Mouse (Mus musculus): ENCODE data around the gene Xrcc2. TPM values are rescaled to one million over a fixed set of nuclear protein-coding genes. Genes with fewer than 3 reads are reported as not detected.
"Not testable (repeated sequence)": the region's sequence is repeated elsewhere in the genome, so short reads cannot be mapped to it uniquely, and the experiment has no call there.

The Xrcc2 gene
- polyA plus RNA-seq, 1 experiment from 2014 or later: 10.6 TPM

- H3K9me3 ChIP-seq (ENCODE audit: control insufficient read depth, low read length): no peaks in the 10 kb centered on the region
- H3K4me1 ChIP-seq (ENCODE audit: control insufficient read depth, insufficient read depth, low read length): no peaks in the 10 kb centered on the region
- no peak overlapping the region for H3K27ac ChIP-seq (ENCODE audit: low read depth, low read length)
- H3K36me3 ChIP-seq (ENCODE audit: control insufficient read depth, insufficient read depth, low read length): no peaks in the 10 kb centered on the region
- no peak for ATAC-seq (ENCODE audit: low FRiP score, low TSS enrichment)
- no peak overlapping the region for H3K9ac ChIP-seq (ENCODE audit: low read depth, low read length)
- H3K27me3 ChIP-seq (ENCODE audit: control insufficient read depth, insufficient read depth, low read length): no peaks in the 10 kb centered on the region
- H3K4me3 ChIP-seq (ENCODE audit: low read length): no peak overlapping the region
- no peak overlapping the region for H3K4me2 ChIP-seq (replicated peaks; ENCODE audit: low read depth, low read length)
- WGBS: 77% methylated on average over 2 of the region's 2 CpGs
Observed at GRCm38 (mm10) chr5:25735861-25736260, 30.2 kb upstream of the Xrcc2 start.

GRCm38 (mm10) chr5:25734318-25734717, 28.7 kb upstream of the Xrcc2 start:
- H3K27me3 ChIP-seq (ENCODE audit: control insufficient read depth, insufficient read depth, low read length): no peaks in the 10 kb centered on the region
- no peak overlapping the region for H3K9ac ChIP-seq (ENCODE audit: low read depth, low read length)
- no peak overlapping the region for H3K27ac ChIP-seq (ENCODE audit: low read depth, low read length)
- no peaks in the 10 kb centered on the region for H3K9me3 ChIP-seq (ENCODE audit: control insufficient read depth, low read length)
- no peak for ATAC-seq (ENCODE audit: low FRiP score, low TSS enrichment)
- H3K4me2 ChIP-seq (replicated peaks; ENCODE audit: low read depth, low read length): no peak overlapping the region
- H3K4me1 ChIP-seq (ENCODE audit: control insufficient read depth, insufficient read depth, low read length): no peaks in the 10 kb centered on the region
- no peak overlapping the region for H3K4me3 ChIP-seq (ENCODE audit: low read length)
- 22% methylated on average over 1 of the region's 1 CpGs for WGBS
- H3K36me3 ChIP-seq (ENCODE audit: control insufficient read depth, insufficient read depth, low read length): no peaks in the 10 kb centered on the region

DNA sequence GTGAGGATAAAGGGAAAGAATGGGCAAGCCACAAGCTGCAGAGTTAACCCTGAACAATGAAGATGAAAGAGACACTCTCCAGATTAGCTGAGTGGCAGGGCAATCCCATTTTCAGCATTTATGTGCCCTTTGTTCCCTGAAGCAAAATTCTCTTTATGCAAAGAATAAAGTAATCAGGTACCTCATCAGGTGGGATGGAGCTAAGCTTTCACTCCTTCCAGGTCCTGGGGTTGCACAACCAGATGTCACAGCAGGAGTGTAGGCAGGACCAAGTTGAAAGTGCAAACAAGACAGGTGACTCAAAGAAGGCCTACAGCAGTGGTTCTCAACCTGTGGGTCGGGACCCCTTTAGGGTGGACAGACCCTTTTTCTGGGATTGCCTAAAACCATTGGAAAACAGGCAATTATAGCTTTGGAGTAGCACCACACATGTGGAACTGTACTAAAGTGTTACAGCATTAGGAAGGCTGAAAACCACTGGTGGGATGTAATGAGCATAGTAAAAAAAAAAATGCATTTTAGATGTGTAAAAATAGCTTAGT, 18.6 kb upstream of the Xrcc2 start:
- no peak overlapping the region for H3K4me3 ChIP-seq (ENCODE audit: low read length)

DNA sequence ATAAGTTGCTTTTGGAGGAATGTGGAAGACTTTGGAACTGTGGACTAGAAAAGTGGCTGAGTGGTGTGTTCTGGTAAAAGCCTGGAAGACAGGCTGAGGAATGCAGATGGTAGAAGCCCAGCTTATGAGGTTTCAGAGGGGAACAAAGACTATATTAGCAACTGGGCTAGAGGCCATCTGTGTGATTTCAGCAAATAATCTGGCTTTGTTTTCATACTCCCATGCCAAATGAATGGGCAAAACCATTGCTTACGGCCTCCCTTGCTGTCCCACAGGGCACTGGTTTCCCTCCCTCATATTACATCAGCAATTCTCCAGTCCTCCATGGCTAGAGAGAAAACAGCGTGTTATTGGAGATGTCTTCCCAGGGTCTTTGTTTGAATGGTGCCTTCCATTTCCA, 17.4 kb upstream of the Xrcc2 start:
- no peak overlapping the region for H3K27ac ChIP-seq (ENCODE audit: low read depth, low read length)
- H3K9ac ChIP-seq (ENCODE audit: low read depth, low read length): no peak overlapping the region
- H3K9me3 ChIP-seq (ENCODE audit: control insufficient read depth, low read length): no peaks in the 10 kb centered on the region
- no peaks in the 10 kb centered on the region for H3K27me3 ChIP-seq (ENCODE audit: control insufficient read depth, insufficient read depth, low read length)
- H3K4me3 ChIP-seq (ENCODE audit: low read length): no peak overlapping the region
- ATAC-seq (ENCODE audit: low FRiP score, low TSS enrichment): no peak
- H3K4me2 ChIP-seq (replicated peaks; ENCODE audit: low read depth, low read length): no peak overlapping the region
- H3K4me1 ChIP-seq (ENCODE audit: control insufficient read depth, insufficient read depth, low read length): no peaks in the 10 kb centered on the region
- WGBS: 82% methylated on average over 2 of the region's 2 CpGs
- H3K36me3 ChIP-seq (ENCODE audit: control insufficient read depth, insufficient read depth, low read length): no peaks in the 10 kb centered on the region

More for the DNA sequence above, 18.6 kb upstream of the Xrcc2 start:
- no peaks in the 10 kb centered on the region for H3K9me3 ChIP-seq (ENCODE audit: control insufficient read depth, low read length)
- H3K27ac ChIP-seq (ENCODE audit: low read depth, low read length): no peak overlapping the region
- H3K9ac ChIP-seq (ENCODE audit: low read depth, low read length): no peak overlapping the region
- H3K27me3 ChIP-seq (ENCODE audit: control insufficient read depth, insufficient read depth, low read length): no peaks in the 10 kb centered on the region
- WGBS: 58% methylated on average over 1 of the region's 1 CpGs
- H3K4me2 ChIP-seq (replicated peaks; ENCODE audit: low read depth, low read length): no peak overlapping the region
- no peaks in the 10 kb centered on the region for H3K36me3 ChIP-seq (ENCODE audit: control insufficient read depth, insufficient read depth, low read length)
- no peaks in the 10 kb centered on the region for H3K4me1 ChIP-seq (ENCODE audit: control insufficient read depth, insufficient read depth, low read length)
- no peak for ATAC-seq (ENCODE audit: low FRiP score, low TSS enrichment)

DNA sequence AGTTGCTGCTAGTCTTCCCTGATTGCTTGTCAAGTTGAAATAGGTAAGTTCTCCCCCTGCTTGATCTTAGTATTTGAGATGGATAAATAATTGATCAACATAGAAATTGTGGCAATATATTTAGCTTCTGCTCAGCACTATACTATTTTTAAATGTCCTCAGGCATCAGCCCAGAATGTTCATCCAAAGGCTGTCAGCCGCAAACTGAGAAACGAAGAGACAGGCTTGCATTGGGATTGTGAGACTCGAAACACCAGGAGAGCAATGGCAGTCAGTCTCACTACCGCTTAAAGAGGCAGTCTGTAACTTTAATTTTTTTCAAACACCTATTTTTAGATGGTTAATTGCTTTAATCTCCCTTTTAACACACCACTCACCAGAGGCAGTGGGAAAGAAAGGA, 13.8 kb upstream of the Xrcc2 start:
- no peaks in the 10 kb centered on the region for H3K4me1 ChIP-seq (ENCODE audit: control insufficient read depth, insufficient read depth, low read length)
- H3K9me3 ChIP-seq (ENCODE audit: control insufficient read depth, low read length): no peaks in the 10 kb centered on the region
- no peak overlapping the region for H3K9ac ChIP-seq (ENCODE audit: low read depth, low read length)
- no peak for ATAC-seq (ENCODE audit: low FRiP score, low TSS enrichment)
- no peaks in the 10 kb centered on the region for H3K36me3 ChIP-seq (ENCODE audit: control insufficient read depth, insufficient read depth, low read length)
- no peak overlapping the region for H3K4me2 ChIP-seq (replicated peaks; ENCODE audit: low read depth, low read length)
- 91% methylated on average over 4 of the region's 4 CpGs for WGBS
- no peak overlapping the region for H3K4me3 ChIP-seq (ENCODE audit: low read length)
- H3K27ac ChIP-seq (ENCODE audit: low read depth, low read length): no peak overlapping the region
- H3K27me3 ChIP-seq (ENCODE audit: control insufficient read depth, insufficient read depth, low read length): no peaks in the 10 kb centered on the region

DNA sequence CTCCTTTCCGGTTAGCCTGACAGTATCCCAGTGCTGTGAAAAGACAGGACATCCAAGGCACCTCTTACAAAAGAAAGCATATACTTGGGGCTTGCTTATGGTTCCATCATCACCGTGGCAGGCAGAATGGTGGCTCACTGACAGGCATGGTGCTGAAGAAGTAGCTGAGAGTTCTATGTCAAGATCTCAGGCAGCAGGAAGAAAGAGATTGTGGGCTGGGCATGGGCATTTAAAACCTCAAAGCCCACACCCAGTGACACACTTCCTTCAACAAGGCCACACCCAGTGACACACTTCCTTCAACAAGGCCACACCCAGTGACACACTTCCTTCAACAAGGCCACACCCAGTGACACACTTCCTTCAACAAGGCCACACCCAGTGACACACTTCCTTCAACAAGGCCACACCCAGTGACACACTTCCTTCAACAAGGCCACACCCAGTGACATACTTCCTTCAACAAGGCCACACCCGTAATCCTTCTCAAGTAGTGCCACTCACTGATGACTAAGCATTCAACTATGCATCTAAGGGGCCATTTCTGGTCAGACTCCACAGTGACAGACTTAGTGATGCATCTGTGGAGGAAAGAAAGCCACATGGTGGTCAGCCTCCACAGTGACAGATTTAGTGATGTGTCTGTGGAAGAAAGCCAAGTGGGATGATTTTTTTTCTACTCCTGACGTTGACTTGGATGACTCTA, 7.5 kb upstream of the Xrcc2 start:
- H3K36me3 ChIP-seq (ENCODE audit: control insufficient read depth, insufficient read depth, low read length); H3K4me2 ChIP-seq (replicated peaks; ENCODE audit: low read depth, low read length); H3K4me1 ChIP-seq (ENCODE audit: control insufficient read depth, insufficient read depth, low read length); ATAC-seq (ENCODE audit: low FRiP score, low TSS enrichment); H3K4me3 ChIP-seq (ENCODE audit: low read length); H3K27ac ChIP-seq (ENCODE audit: low read depth, low read length); H3K9ac ChIP-seq (ENCODE audit: low read depth, low read length); H3K27me3 ChIP-seq (ENCODE audit: control insufficient read depth, insufficient read depth, low read length); H3K9me3 ChIP-seq (ENCODE audit: control insufficient read depth, low read length): not testable (repeated sequence)
- 93% methylated on average over 4 of the region's 4 CpGs for WGBS

GRCm38 (mm10) chr5:25704702-25705566, 691 bp downstream of the Xrcc2 start:
- peaks cover 7% of the 10 kb centered on the region for H3K4me1 ChIP-seq (ENCODE audit: control insufficient read depth, insufficient read depth, low read length)
- H3K9me3 ChIP-seq (ENCODE audit: control insufficient read depth, low read length): no peaks in the 10 kb centered on the region
- peak overlapping the region; percentile 81 for H3K4me3 ChIP-seq (ENCODE audit: low read length)
- H3K9ac ChIP-seq (ENCODE audit: low read depth, low read length): peak overlapping the region; percentile 88
- ATAC-seq (ENCODE audit: low FRiP score, low TSS enrichment): peak; percentile 39; the same call in 1 of the 2 replicates
- WGBS: 16% methylated on average over 19 of the region's 19 CpGs
- peak overlapping the region; percentile 67 for H3K4me2 ChIP-seq (replicated peaks; ENCODE audit: low read depth, low read length)
- H3K36me3 ChIP-seq (ENCODE audit: control insufficient read depth, insufficient read depth, low read length): peaks cover 9% of the 10 kb centered on the region; the same call in 1 of the 2 replicates
- peak overlapping the region; percentile 73; the same call in 1 of the 2 replicates for H3K27ac ChIP-seq (ENCODE audit: low read depth, low read length)
- H3K27me3 ChIP-seq (ENCODE audit: control insufficient read depth, insufficient read depth, low read length): no peaks in the 10 kb centered on the region

DNA sequence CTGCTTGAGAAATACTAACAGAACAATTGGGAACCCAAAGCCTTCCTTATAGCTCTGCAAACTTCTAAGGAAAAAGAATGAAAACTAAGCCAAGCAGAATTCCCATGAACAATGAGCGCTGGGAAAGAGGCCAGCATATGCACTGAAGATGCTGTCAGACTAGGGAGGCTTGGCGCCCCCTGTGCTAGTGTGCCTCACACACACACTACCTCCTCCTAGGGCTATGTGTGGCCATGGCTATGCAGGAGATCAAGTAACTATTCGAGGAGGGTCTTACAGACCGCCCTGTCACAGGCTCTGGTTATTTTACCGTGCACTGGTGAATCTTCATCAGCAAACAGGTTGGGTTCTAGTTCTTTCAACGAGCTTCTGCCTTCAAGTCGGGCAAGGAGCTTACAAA, 7.7 kb downstream of the Xrcc2 start:
- no peak overlapping the region for H3K27ac ChIP-seq (ENCODE audit: low read depth, low read length)
- no peaks in the 10 kb centered on the region for H3K4me1 ChIP-seq (ENCODE audit: control insufficient read depth, insufficient read depth, low read length)
- no peak overlapping the region for H3K9ac ChIP-seq (ENCODE audit: low read depth, low read length)
- ATAC-seq (ENCODE audit: low FRiP score, low TSS enrichment): no peak
- no peaks in the 10 kb centered on the region for H3K27me3 ChIP-seq (ENCODE audit: control insufficient read depth, insufficient read depth, low read length)
- peaks cover 29% of the 10 kb centered on the region for H3K36me3 ChIP-seq (ENCODE audit: control insufficient read depth, insufficient read depth, low read length)
- no peaks in the 10 kb centered on the region for H3K9me3 ChIP-seq (ENCODE audit: control insufficient read depth, low read length)
- no peak overlapping the region for H3K4me2 ChIP-seq (replicated peaks; ENCODE audit: low read depth, low read length)
- WGBS: 87% methylated on average over 7 of the region's 7 CpGs
- no peak overlapping the region for H3K4me3 ChIP-seq (ENCODE audit: low read length)

GRCm38 (mm10) chr5:25696256-25696655, 9.4 kb downstream of the Xrcc2 start:
- no peaks in the 10 kb centered on the region for H3K4me1 ChIP-seq (ENCODE audit: control insufficient read depth, insufficient read depth, low read length)
- H3K36me3 ChIP-seq (ENCODE audit: control insufficient read depth, insufficient read depth, low read length): peaks cover 35% of the 10 kb centered on the region
- H3K9ac ChIP-seq (ENCODE audit: low read depth, low read length): no peak overlapping the region
- H3K27ac ChIP-seq (ENCODE audit: low read depth, low read length): no peak overlapping the region
- 96% methylated on average over 7 of the region's 7 CpGs for WGBS
- no peak for ATAC-seq (ENCODE audit: low FRiP score, low TSS enrichment)
- H3K27me3 ChIP-seq (ENCODE audit: control insufficient read depth, insufficient read depth, low read length): no peaks in the 10 kb centered on the region
- no peak overlapping the region for H3K4me2 ChIP-seq (replicated peaks; ENCODE audit: low read depth, low read length)
- H3K4me3 ChIP-seq (ENCODE audit: low read length): no peak overlapping the region
- no peaks in the 10 kb centered on the region for H3K9me3 ChIP-seq (ENCODE audit: control insufficient read depth, low read length)
